Mouse (Mus musculus) G1E (cell line): ENCODE data around the gene Mob1a. TPM values are rescaled to one million over a fixed set of nuclear protein-coding genes. Genes with fewer than 3 reads are reported as not detected.

Experiments used
- ATAC-seq: 2 replicates; pipeline ENCODE4 v1.8.0; 2016; ENCODE audit warnings: mild to moderate bottlenecking; ENCODE audit not compliant: insufficient number of reproducible peaks, poor library complexity, low FRiP score, severe bottlenecking; ENCODE audit errors: extremely low read depth
- DNase-seq: peaks from one replicate; pipeline ENCODE4 v3.0.0; 2012; ENCODE audit warnings: low spot score
- H3K27me3 ChIP-seq: 2 replicates; pipeline ENCODE4 v1.6.1; 2012; ENCODE audit warnings: mild to moderate bottlenecking, low read length, inconsistent platforms; ENCODE audit not compliant: insufficient read depth
- H3K36me3 ChIP-seq: replicated peaks from 2 replicates; pipeline ENCODE3; 2012; ENCODE audit warnings: mild to moderate bottlenecking, inconsistent platforms
- H3K4me1 ChIP-seq: 2 replicates; pipeline ENCODE4 v1.6.1; 2012; ENCODE audit warnings: low read depth, low read length, inconsistent platforms, mixed read lengths; ENCODE audit not compliant: insufficient read depth
- H3K4me3 ChIP-seq: 2 replicates; pipeline ENCODE4 v1.5.1; 2012; ENCODE audit warnings: low read depth, mild to moderate bottlenecking, inconsistent platforms, low read length, moderate library complexity, mixed read lengths
- H3K9me3 ChIP-seq: replicated peaks from 2 replicates; pipeline ENCODE4 v1.6.1; 2012; ENCODE audit warnings: inconsistent platforms
- CTCF ChIP-seq: IDR thresholded peaks from 2 replicates; pipeline ENCODE4 v1.5.1; 2012; ENCODE audit warnings: low read depth, low read length, inconsistent platforms, mixed read lengths
- GATA1 ChIP-seq: IDR thresholded peaks from 2 replicates; pipeline ENCODE4 v1.6.1; 2012; ENCODE audit warnings: borderline replicate concordance, low read length, inconsistent platforms, mixed read lengths
- GATA2 ChIP-seq: IDR thresholded peaks from 2 replicates; pipeline ENCODE4 v1.6.1; 2012; ENCODE audit warnings: low read depth, low read length, inconsistent platforms, borderline replicate concordance
- POLR2AphosphoS5 ChIP-seq: IDR thresholded peaks from 2 replicates; pipeline ENCODE4 v1.6.1; 2012; ENCODE audit warnings: low read depth, low read length, inconsistent platforms; ENCODE audit not compliant: insufficient replicate concordance
- TAL1 ChIP-seq: conservative IDR thresholded peaks from 2 replicates; pipeline ENCODE4 v1.6.1; 2012; ENCODE audit warnings: low read depth, low read length, inconsistent platforms, mixed read lengths
- polyA plus RNA-seq: library from polyadenylated mRNA; stranded (reverse); fragments of >175 nt; gene quantifications from 2 replicates; pipeline ENCODE4 v1.2.3, GENCODE M21; 2012
- total RNA-seq, 2 experiments: library from RNA; stranded (forward) in 1 of 2; stranded (reverse) in 1 of 2; fragments of 200-1000 nt in 1 of 2; fragments of >200 nt in 1 of 2; fragmentation: Nextera tagmentation in 1 of 2; gene quantifications; 2 replicates each; pipeline ENCODE4 v1.2.3; 2014 to 2017

Gene Mob1a
- total RNA-seq (2014; fragmentation: Nextera tagmentation) (111 and 119 TPM in 2 replicates), total RNA-seq (2017) (236 and 238 TPM in 2 replicates), polyA plus RNA-seq (142 and 156 TPM in 2 replicates)

DNA sequence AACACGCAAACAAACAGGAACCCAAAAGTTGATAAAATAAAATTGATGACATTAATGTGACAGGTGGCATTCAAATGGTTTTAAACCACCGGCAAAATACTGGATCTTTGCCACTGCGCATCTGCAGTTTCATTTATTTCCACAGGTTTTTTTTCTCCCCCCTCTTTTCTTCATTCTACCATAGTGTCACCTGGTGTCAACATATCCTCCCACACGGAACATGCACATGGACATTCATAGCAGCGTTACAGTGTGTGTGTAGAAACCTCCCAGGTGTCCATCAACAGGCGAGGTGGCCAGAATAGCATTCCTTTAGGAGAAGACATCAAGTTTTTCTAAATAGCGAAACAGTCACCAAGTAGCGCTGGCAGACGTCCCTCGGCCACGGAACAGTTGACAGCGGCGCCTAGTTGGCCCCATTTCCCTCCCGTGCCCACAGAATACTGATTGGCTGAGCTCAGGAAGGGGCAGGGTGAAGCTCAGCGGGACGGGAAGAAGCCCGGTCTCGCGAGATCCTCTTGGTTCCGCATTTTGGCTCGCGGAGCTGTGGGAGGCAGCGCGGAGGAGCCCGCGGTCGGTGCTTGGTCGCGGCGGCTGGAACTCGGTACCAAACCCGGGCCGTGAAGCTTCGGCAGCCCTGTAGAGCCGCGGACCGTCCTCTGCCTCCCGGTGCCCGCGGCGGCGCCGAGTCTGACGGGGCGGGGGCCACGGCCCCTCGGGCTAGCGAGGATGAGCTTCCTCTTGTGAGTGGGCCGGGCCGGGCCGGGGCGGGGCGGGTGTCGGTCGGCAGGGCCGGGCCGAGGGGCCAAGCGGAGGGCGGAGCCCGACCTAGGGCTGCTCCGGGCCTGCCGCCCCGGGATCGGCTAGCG is at the start of gene Mob1a, which contains the start of gene Mthfd2:
TSS of gene Mob1a (plus strand) at position 492 of the 869 bp plus-strand sequence.
TSS of gene Mthfd2 (minus strand) at position 384 of the 869 bp plus-strand sequence.
- Histone ChIP-seq H3K36me3 (peaks cover 43% of the 10 kb centered on the region), H3K4me1 (peaks cover 48% of the 10 kb centered on the region), H3K4me3 (peak within 1 kb of the TSS; percentile 82), H3K9me3 (no peaks in the 10 kb centered on the region), H3K27me3 (no peaks in the 10 kb centered on the region)
- DNase-seq (peak; percentile 93), ATAC-seq (peak; percentile 96)
- TF ChIP-seq POLR2AphosphoS5 (no peak), TAL1 (no peak), GATA2 (no peak), CTCF (no peak), GATA1 (no peak)

DNA sequence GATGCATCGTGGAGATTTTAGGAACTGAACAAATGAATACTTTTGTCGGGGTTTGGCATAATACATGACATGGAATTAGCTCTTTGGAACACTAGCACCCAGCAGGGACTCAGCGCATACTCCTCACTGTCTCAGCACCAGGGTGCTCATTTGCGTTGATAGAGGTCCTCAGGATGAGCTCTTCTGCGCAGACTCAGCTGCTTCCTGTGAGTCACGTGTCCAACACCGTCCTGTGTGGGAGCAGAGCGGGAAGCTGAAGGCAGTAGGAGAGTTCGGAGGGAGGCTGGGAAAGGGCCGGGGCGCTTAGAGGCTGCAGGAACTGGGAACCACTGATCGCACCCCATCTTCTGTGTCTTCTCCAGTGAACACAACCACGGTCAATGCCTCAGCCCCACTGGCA is 48.7 kb upstream of the Mob1a start:
- TF ChIP-seq POLR2AphosphoS5 (no peak), GATA1 (no peak), CTCF (no peak), GATA2 (no peak), TAL1 (no peak)
- DNase-seq (no peak), ATAC-seq (no peak)
- no peaks in the 10 kb centered on the region for H3K36me3 ChIP-seq
- H3K4me1 ChIP-seq: no peaks in the 10 kb centered on the region; the same call in 1 of the 2 replicates
- H3K27me3 ChIP-seq: peaks cover 41% of the 10 kb centered on the region
- no peak overlapping the region for H3K4me3 ChIP-seq
- H3K9me3 ChIP-seq: 0 out of 2 replicates have a peak, but pooled peaks cover 2% of the 10 kb centered on the region

DNA sequence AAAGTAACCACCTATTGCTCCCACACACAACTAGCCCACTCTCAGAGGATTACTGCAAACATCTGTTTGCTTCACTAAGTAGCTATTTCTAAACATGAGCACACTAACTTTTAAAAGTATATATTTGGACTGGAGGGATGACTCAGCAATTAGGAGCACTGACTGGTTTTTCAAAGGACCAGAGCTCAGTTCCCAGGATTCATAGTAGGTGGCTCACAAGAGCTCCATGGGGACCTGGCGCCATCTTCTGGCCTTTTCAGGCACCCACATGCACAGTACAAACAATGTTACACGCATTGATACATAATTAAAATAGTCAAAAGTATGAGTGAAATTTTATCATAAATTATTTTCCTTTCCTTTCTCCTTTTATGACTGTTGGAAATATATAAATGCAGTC is 46.9 kb upstream of the Mob1a start:
- ATAC-seq (no peak), DNase-seq (no peak)
- TF ChIP-seq POLR2AphosphoS5 (no peak), GATA1 (no peak), GATA2 (no peak), CTCF (peak; percentile 33; the same call in 1 of the 2 replicates), TAL1 (no peak)

DNA sequence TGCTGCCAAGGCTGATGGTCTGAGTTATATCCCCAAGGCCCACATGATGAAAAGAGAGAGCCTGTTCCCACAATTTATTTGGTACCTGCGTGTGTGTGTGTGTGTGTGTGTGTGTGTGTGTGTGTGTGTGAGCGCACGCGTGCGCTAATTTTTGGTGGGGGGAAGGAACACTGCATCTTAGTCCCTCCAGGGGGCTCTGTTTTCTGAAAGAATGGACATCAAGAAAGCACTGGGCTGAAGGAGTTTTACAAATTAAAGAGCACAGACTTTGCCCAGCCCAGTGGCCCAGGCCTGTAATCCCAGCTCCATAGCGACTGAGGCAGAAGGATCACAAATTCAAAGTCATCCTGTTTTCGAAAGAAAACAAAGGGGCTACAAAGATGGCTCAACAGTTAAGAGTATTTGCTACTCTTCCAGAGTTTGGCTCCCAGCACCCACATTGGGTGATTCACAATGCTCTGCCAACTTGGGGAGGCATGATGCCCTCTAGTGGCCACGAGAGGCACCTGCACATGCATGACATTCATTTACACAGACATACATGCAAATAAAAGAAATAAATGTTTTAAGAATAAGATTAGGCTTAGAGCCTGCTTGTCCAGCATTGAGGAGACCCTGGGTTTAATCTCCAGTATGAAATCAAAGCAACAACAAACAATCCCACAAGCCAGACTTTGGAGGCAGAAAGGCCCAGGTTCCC is 45.4 kb upstream of the Mob1a start:
- no peak for DNase-seq
- Histone ChIP-seq H3K36me3 (no peaks in the 10 kb centered on the region), H3K4me1 (no peaks in the 10 kb centered on the region; the same call in 1 of the 2 replicates), H3K4me3 (no peak overlapping the region), H3K27me3 (peaks cover 32% of the 10 kb centered on the region), H3K9me3 (0 out of 2 replicates have a peak, but pooled peaks cover 2% of the 10 kb centered on the region)
- ATAC-seq: no peak
- TF ChIP-seq CTCF (peak; percentile 47), TAL1 (no peak)

More for the DNA sequence above, 46.9 kb upstream of the Mob1a start:
- Histone ChIP-seq H3K9me3 (0 out of 2 replicates have a peak, but pooled peaks cover 2% of the 10 kb centered on the region), H3K4me3 (no peak overlapping the region), H3K4me1 (no peaks in the 10 kb centered on the region; the same call in 1 of the 2 replicates), H3K36me3 (no peaks in the 10 kb centered on the region), H3K27me3 (peaks cover 31% of the 10 kb centered on the region)

DNA sequence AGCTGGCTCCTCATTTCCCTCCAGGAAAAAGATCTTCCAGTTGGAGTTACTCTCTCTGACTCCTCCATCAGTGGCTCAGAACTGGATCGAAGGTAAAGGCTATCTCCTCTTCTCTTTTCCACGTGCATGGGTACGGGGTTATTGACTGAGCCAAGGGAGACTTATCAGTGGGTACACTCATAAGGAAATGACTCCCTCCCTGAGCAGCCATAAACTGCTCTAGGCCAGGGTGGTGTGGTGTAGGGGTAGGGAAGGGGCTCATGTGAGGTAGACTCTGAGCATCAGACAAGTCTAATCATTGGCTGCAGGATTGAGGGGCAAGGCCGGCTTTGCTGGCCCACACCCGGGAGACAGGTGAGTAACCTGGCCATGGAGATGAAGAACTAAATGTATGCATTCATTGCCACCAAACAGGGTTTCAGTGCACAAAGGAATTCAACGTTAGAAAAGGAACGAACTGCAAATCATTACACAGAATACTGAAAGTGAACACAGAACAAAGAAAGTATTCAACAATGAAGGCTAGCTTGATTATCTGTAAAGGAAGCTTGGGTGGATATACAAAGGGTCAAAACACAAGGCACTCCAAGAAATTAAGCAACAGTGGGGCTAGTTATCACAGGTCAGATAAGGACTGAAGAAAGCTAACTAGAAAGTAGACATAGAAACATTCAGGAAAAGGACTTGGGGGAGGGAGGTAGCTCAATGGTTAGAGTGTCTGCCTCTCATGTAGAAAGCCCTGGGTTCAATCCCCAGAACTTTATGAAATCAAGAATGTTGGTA is 25.2 kb upstream of the Mob1a start:
- Histone ChIP-seq H3K9me3 (no peaks in the 10 kb centered on the region), H3K36me3 (peaks cover 35% of the 10 kb centered on the region), H3K27me3 (peaks cover 34% of the 10 kb centered on the region), H3K4me1 (peaks cover 3% of the 10 kb centered on the region; the same call in 1 of the 2 replicates), H3K4me3 (no peak overlapping the region)
- no peak for DNase-seq
- TF ChIP-seq CTCF: no peak
- no peak for TF ChIP-seq TAL1
- no peak for TF ChIP-seq POLR2AphosphoS5
- TF ChIP-seq GATA2: no peak
- no peak for TF ChIP-seq GATA1
- no peak for ATAC-seq
